Mouse (Mus musculus) kidney, adult 11 months (tissue): ENCODE measurements around the gene Kif6.
A peak's percentile ranks its signal among the peaks of the same experiment; 100 is the strongest.

ENCODE experiments used
- DNase-seq: peaks from one replicate; pipeline ENCODE4 v3.0.0; 2022

The Kif6 gene

GRCm38 (mm10) chr17:49739896-49740679, 125.2 kb downstream of the Kif6 start:
- no peak for DNase-seq

- no peak for DNase-seq
Observed at GRCm38 (mm10) chr17:49741172-49741571, 126.2 kb downstream of the Kif6 start.

DNA sequence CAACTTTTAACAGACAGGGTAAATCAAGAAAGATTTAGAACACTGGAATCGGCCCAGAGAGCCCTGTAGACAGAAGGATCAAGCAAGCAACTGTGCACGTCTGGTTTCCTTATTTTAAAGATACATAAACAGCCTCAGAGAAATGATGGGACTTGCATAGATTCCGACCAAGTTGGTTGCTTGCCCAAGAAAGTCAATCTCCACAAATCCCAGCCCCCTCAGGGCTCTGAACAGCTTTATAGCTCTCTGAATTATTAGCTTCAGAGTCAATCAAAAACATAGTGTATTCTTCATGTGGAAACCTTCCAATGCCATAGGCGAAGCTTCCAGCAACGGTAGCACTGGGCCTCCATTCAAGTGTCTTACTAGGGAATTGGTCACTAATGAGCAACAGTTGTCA, 127.0 kb downstream of the Kif6 start:
- no peak for DNase-seq

- DNase-seq = no peak
Observed at GRCm38 (mm10) chr17:49743580-49744463, 128.9 kb downstream of the Kif6 start.

- DNase-seq = no peak
Observed at GRCm38 (mm10) chr17:49750889-49751324, 136.0 kb downstream of the Kif6 start.

DNA sequence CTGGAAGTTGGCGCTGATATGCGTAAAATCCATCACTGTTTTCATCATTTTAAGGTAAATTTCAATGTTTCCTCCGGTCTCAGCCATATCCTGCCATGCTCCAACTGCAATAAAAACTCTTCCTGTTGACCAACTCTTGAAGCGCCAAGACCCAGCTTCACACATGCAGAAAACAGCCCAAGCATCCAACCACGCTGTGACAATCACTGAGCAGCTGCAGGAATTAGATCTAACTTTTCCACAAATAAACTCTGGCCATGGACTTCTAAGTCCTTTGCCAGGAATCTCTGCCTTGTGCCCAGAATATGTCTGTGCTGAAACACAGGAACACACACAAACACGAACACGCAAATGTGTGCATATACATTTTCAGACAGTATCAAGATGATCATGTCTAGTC, 138.9 kb downstream of the Kif6 start:
- no peak for DNase-seq

DNA sequence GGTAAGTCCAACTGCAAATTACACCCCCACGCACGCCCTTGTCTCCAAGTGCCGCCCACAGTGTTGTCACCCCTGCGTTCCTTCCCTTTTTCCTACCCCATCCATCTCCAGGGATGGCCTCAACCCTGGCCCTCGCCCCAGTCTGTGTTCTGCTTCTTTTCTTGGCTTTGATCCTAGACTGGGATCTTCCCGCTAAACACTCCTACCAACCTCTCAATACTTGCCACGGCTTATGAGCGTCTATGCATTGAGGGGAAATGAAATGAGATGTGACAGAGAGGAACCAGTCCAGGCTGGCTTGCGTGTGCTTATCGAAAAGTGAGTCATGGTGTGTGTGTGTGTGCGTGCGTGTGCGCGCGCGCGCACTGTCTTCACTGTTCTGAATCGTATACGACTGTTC, 141.9 kb downstream of the Kif6 start:
- no peak for DNase-seq

DNA sequence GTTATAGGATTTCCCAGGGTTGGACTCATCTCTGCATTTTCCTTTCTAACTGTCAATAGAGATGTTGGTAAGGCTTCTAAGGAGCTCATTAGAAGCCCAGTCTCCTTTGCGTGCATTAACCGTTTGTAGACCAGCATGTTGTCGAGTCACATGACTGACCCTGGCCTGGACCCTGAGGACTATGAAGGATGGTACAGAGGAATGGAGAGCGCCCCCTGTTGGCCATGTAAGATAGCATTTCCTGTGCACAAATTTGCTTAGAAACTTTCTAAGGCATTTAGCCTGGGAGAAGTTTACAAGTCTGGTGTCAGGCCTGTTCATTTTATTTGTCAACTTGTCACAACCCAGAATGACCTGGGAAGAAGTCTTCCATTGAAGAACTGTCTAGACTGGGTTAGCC, 144.1 kb downstream of the Kif6 start:
- no peak for DNase-seq

- DNase-seq = no peak
Observed at GRCm38 (mm10) chr17:49761260-49761659, 146.3 kb downstream of the Kif6 start.

DNA sequence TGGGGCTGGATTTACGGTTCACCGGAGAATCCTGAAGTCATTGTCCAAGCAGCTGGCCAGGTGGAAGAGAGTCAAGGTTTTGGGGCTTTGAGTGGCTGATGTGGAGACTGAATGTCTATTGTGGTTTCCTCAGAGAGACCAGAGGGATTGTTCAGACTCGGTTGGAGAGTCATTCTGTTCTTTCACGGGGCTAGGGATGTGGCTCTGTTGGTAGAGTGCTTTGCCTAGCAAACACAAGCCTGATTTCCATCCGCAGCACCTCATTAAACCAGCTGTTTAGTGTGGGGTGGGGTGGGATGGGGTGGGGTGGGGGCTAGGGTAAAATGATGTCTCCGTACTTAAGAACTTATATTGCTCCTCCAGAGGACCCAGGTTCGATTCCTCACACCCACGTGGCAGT, 146.9 kb downstream of the Kif6 start:
- DNase-seq = no peak

DNA sequence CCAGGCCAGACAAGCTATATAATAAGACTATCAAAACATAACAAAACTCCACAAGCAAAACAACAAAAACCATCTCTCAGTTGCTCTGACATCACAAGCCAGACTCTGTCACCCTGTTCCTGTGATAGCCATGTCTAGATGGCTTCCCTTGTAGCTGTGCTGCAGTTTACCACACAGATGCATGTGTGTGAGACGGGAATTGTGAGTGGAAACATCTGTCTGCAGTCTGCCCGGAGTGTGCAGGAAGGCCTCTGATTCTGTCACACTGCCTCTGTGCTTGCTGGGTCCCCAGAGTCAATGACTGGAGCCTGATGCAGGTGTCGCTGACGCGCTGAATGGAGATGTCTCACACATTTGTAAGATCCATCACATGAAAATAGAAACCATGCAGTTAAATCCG, 150.0 kb downstream of the Kif6 start:
- DNase-seq = no peak

DNA sequence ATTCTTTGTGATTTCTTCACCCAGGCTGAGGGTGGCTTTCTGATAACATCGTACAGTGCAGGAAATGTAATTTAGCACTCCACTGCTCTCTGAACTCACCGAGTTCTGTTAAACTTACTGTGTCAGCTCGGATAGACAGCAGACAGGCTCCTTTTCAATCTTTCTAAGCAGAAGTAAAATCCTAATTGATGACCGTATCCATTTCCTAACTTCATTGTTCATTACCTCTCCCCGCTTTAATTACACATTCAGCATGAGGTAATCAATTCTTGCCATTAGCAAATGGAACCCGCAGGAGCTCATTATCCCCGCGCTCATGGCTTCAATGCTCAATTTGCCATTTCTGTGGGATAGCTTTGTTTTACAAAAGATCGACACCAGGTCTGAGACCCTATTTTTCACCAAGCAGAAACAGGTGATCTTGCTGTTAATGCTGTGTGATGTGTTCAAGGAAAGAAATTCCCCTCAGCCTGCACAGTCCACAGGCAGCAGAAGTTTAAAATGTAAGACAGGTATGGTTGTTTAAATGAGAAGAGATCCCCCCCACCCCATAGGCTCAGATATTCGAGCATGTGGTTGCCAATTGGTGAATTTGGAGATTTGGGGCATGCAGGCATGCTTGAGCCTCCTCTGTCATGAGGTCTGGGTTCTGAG, 152.9 kb downstream of the Kif6 start:
- DNase-seq = no peak

DNA sequence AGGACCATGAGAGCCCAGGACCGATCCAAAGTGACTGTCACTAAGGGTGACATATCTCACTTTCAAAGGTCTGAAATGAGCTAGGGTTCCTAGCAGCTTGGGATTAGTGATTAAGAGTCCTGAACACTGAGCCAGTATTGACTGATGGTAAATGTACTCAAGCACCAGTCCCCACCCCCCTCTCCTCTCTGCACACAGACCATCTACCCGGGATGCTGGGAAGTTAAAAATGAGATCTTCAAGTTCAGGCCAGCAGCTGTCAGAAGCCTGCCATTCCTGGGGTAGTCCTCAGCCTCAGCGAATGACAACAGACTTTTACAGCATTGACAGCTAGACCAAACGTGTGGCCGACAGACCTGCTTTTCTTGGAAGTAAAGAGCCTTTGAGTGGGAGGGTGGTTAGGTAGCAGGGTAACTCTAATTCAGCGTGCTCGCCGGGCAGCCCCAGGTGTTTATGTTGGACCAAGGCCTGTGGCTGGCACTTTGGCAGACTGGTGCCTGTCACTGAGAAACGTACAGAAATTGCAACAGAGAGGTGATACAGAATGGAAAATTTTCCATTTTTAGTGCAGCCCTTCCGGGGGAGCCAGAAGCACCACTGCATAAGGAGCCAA, 156.9 kb downstream of the Kif6 start:
- no peak for DNase-seq

GRCm38 (mm10) chr17:49777115-49777839, 162.3 kb downstream of the Kif6 start:
- DNase-seq = peak; percentile 15

GRCm38 (mm10) chr17:49779066-49779465, 164.1 kb downstream of the Kif6 start:
- DNase-seq = no peak

- DNase-seq = peak; percentile 39
Observed at GRCm38 (mm10) chr17:49779576-49779975, 164.6 kb downstream of the Kif6 start.

GRCm38 (mm10) chr17:49785851-49786250, 170.9 kb downstream of the Kif6 start:
- DNase-seq = no peak

DNA sequence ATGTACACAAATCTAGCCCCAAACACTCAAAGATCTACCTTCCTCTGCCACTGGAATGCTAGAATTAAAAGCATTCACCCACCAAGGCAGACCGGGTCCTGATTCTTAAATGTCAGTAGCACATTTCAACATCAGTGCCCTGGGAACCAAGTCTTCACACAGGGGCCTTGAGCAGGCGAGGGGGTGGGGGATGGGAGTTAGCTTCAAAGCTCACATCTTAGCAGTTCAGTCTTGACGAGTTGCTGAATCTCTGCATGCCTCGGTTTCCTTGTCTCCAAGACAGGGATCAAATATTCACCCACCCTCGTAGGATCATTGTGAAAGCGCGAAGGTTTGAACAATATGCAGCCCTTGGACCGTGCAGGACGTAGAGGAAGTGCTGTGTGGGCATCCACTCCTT, 172.4 kb downstream of the Kif6 start:
- DNase-seq = no peak

GRCm38 (mm10) chr17:49788187-49788974, 173.4 kb downstream of the Kif6 start:
- DNase-seq = no peak

- no peak for DNase-seq
Observed at GRCm38 (mm10) chr17:49791546-49791945, 176.6 kb downstream of the Kif6 start.

GRCm38 (mm10) chr17:49792217-49792743, 177.3 kb downstream of the Kif6 start:
- DNase-seq = no peak
